Mouse (Mus musculus) liver, adult 2 months (tissue): Measurements from ENCODE around the gene Cd59a. TPM values are rescaled to one million over a fixed set of nuclear protein-coding genes. Genes with fewer than 3 reads are reported as not detected.
"Not testable (repeated sequence)": the region's sequence is repeated elsewhere in the genome, so short reads cannot be mapped to it uniquely, and the experiment has no call there.

Experiments
- DNase-seq: peaks from one replicate; pipeline ENCODE4 v3.0.0-alpha.2; 2011; ENCODE audit warnings: low read depth, low spot score; ENCODE audit errors: extremely low read depth
- H3K27ac ChIP-seq: fragments of 200-500 bp; replicated peaks from 2 replicates; pipeline ENCODE4 v1.5.1; 2012; ENCODE audit warnings: low read depth, mild to moderate bottlenecking, control low read depth, inconsistent platforms, low read length; ENCODE audit not compliant: insufficient read depth
- H3K27me3 ChIP-seq: fragments of 200-500 bp; 2 replicates; pipeline ENCODE4 v1.6.1; 2012; ENCODE audit warnings: mild to moderate bottlenecking, moderate library complexity, low read length, inconsistent platforms; ENCODE audit not compliant: control insufficient read depth, insufficient read depth
- H3K36me3 ChIP-seq: fragments of 200-500 bp; 2 replicates; pipeline ENCODE4 v1.6.1; 2012; ENCODE audit warnings: low read length, inconsistent platforms; ENCODE audit not compliant: control insufficient read depth, insufficient read depth
- H3K4me1 ChIP-seq: fragments of 200-500 bp; 2 replicates; pipeline ENCODE4 v1.6.1; 2011; ENCODE audit warnings: low read length; ENCODE audit not compliant: control insufficient read depth, insufficient read depth
- H3K4me3 ChIP-seq: fragments of 200-500 bp; 2 replicates; pipeline ENCODE4 v1.5.1; 2011; ENCODE audit warnings: low read depth, mild to moderate bottlenecking, control low read depth, low read length, moderate library complexity; ENCODE audit not compliant: insufficient read depth
- H3K79me2 ChIP-seq: fragments of 200-500 bp; 2 replicates; pipeline ENCODE4 v1.6.1; 2012; ENCODE audit warnings: inconsistent platforms, mild to moderate bottlenecking, low read length, moderate library complexity; ENCODE audit not compliant: control insufficient read depth, insufficient read depth
- H3K9ac ChIP-seq: fragments of 200-500 bp; 2 replicates; pipeline ENCODE4 v1.6.1; 2012; ENCODE audit warnings: low read depth, mild to moderate bottlenecking, control low read depth, inconsistent platforms, low read length
- CTCF ChIP-seq: fragments of 200-500 bp; IDR thresholded peaks from 2 replicates; pipeline ENCODE4 v1.5.1; 2011; ENCODE audit warnings: low read depth, low read length, control low read depth
- POLR2A ChIP-seq: fragments of 200-500 bp; IDR thresholded peaks from 2 replicates; pipeline ENCODE4 v1.6.1; 2011; ENCODE audit warnings: low read length, control low read depth; ENCODE audit not compliant: insufficient read depth; ENCODE audit errors: extremely low read depth
- WGBS: fragments of 180-500 bp; shearing (Covaris S2); methylation state at CpG from one replicate; pipeline ENCODE4 v1.1.7; 2018; 5-methylcytosine and 5-hydroxymethylcytosine counted together
- polyA plus RNA-seq: library from polyadenylated mRNA; depleted of rRNA; stranded (reverse); fragments of >200 nt; gene quantifications from 2 replicates; pipeline ENCODE4 v1.2.3, GENCODE M21; 2012
- total RNA-seq: library from RNA; depleted of rRNA; stranded (reverse); fragments of >200 nt; gene quantifications from 2 replicates; pipeline ENCODE4 v1.2.3, GENCODE M21; 2014

Gene Cd59a
- total and polyA plus RNA-seq, 2 experiments = 28.6 to 69.5 TPM

DNA sequence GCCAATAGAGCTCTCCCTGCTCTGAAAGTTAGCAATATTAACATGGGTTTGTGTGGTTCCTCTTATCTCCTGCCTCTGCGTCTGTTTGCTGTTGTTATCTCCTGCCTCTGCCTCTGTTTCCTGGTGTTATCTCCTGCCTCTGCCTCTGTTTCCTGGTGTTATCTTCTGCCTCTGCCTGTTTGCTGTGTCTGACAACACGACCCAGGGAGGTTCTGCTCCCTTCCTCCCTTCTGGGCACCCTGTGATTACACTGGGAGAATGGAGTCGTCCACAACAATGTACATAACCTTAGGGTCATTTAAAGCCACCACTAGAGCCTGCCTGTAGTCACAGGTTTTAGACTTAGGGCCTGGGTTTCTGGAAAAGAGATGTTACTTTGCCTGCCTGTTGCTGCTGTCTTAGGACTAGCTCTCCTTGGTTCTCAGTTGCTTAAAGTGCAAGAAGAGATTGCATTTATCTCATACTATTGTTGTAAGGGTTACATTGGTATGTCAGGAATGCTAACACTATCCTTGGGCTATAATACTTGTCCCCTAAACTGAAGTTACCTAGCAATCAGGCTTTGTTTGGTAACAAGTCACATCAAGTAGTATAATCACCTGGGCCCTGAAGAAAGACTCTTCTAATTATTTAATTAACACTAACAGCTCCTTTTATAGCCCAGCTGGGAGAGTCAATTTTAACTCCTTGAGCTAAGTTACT, 3.1 kb downstream of the Cd59a start:
- Histone ChIP-seq H3K27ac (peak overlapping the region; percentile 46; the same call in 1 of the 2 replicates), H3K27me3 (no peaks in the 10 kb centered on the region), H3K4me3 (no peak overlapping the region), H3K9ac (no peak overlapping the region), H3K36me3 (no peaks in the 10 kb centered on the region), H3K79me2 (peaks cover 12% of the 10 kb centered on the region; the same call in 1 of the 2 replicates), H3K4me1 (peaks cover 11% of the 10 kb centered on the region)
- WGBS = 8% methylated on average over 3 of the region's 3 CpGs
- no peak for DNase-seq
- TF ChIP-seq CTCF (no peak), POLR2A (no peak)

DNA sequence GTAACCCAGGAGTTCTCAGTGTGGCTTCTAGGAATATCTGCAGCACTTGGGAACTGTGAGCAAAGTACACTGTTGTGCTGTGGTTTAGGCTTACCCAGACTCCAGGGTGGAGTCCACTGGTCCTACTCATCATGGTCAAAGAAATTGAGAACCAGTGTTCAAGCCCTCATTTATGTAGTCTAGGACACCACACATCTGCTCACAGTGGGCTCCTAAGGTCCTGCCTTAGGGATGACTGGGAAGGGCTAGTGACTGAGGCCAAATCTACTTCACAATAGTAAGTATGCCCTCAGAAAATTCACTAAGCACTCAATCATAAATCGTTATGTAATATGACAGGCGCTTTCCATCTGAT, 3.6 kb downstream of the Cd59a start:
- Histone ChIP-seq H3K9ac (no peak overlapping the region), H3K4me3 (no peak overlapping the region), H3K27me3 (no peaks in the 10 kb centered on the region), H3K79me2 (peaks cover 12% of the 10 kb centered on the region; the same call in 1 of the 2 replicates), H3K27ac (peak overlapping the region; percentile 46; the same call in 1 of the 2 replicates), H3K36me3 (peaks cover 1% of the 10 kb centered on the region; the same call in 1 of the 2 replicates), H3K4me1 (peaks cover 11% of the 10 kb centered on the region)
- 91% methylated on average over 2 of the region's 2 CpGs for WGBS
- TF ChIP-seq CTCF = no peak
- TF ChIP-seq POLR2A = no peak
- no peak for DNase-seq

DNA sequence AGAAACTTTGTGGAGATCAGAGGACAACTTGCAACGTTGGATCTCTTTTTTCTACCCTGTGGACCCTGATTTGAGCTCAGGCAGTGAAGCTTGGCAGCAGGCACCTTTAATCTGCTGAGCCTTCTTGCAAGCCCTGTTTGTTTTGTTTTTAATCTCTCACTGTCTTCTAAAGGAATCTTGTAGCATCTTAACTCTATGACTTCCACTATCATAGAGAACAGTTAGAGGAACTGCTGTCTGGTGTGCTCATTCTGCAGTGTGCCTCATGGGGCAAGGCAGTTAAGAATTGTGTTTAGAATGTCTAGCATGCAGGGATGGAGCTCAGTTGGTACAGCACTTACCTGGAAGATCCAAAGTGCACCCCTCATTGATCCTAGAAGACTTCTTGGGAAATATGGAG, 4.3 kb downstream of the Cd59a start:
- H3K4me1 ChIP-seq = peaks cover 11% of the 10 kb centered on the region
- H3K4me3 ChIP-seq = no peak overlapping the region
- 59% methylated on average over 1 of the region's 1 CpGs for WGBS
- no peaks in the 10 kb centered on the region for H3K27me3 ChIP-seq
- peaks cover 5% of the 10 kb centered on the region; the same call in 1 of the 2 replicates for H3K36me3 ChIP-seq
- H3K79me2 ChIP-seq = peaks cover 17% of the 10 kb centered on the region; the same call in 1 of the 2 replicates
- no peak overlapping the region for H3K27ac ChIP-seq
- no peak overlapping the region for H3K9ac ChIP-seq
- TF ChIP-seq POLR2A (no peak), CTCF (no peak)
- DNase-seq = no peak

DNA sequence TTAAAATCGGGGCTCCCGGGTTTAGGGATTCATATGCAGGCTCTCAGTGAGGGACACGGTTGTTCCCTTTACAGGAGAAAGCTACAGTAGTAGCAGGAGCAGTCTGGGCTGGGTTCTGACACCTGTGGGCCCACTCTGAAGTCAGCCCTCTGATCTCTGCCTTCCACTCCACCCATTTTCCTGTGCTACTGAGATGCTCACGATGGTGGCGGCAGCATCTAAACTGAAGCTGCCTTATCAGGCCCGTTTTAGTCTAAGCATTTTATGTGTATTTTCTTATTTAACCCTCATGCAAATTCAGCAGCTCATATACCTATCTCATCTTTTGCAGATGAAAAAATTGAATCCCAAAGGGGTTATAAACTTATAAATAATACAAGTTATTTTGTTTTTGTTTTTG, 9.2 kb downstream of the Cd59a start:
- DNase-seq = no peak
- no peaks in the 10 kb centered on the region for H3K27me3 ChIP-seq
- H3K27ac ChIP-seq = no peak overlapping the region
- H3K4me3 ChIP-seq = no peak overlapping the region
- H3K79me2 ChIP-seq = peaks cover 17% of the 10 kb centered on the region; the same call in 1 of the 2 replicates
- no peak for TF ChIP-seq CTCF
- no peak for TF ChIP-seq POLR2A
- H3K9ac ChIP-seq = no peak overlapping the region
- H3K4me1 ChIP-seq = peaks cover 13% of the 10 kb centered on the region
- peaks cover 5% of the 10 kb centered on the region; the same call in 1 of the 2 replicates for H3K36me3 ChIP-seq
- 87% methylated on average over 6 of the region's 6 CpGs for whole genome bisulfite sequencing

DNA sequence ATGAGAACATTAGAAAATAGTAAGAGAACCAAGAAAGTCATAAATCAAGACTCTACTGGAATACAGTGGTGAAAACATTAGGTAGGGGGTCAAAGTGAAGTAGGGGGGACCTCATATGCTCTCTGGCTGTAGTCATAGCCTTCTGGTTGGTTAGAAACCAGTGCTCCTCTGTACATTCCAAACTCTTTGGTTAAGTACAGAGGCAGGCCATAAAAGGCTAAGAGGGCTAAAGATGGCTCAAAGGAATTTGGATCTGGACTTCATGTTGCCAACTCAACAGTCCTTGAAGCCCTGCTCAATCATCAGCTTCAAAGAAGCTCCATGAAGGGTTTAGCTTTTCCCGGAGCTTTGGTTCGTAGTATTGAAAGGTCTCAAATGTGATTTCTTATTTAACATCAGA, 13.4 kb downstream of the Cd59a start:
- H3K4me3 ChIP-seq, H3K36me3 ChIP-seq, H3K9ac ChIP-seq, H3K79me2 ChIP-seq, DNase-seq, H3K27ac ChIP-seq, H3K27me3 ChIP-seq: not testable (repeated sequence)
- WGBS = 91% methylated on average over 2 of the region's 2 CpGs
- peaks cover 18% of the 10 kb centered on the region for H3K4me1 ChIP-seq

DNA sequence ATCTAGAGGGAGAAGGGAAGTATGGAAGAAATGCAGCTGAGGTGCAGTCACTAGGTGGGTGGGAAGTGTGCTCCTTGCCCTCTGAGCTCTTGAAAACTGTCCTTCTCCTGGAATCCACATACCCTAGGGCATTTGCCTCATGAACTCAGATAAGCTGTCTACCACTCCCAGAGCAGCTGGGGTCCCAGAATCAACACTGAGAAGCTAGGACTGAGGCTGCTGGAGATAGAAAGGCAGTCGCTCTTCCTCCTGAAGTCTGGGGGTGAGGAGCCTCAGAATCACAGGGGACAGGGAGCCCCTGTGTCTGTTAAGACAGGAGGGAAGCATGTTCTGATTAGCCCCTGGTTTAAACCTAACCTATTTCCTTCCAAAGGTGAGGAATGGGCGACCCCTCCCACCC, 13.9 kb downstream of the Cd59a start:
- Histone ChIP-seq H3K79me2 (peaks cover 3% of the 10 kb centered on the region; the same call in 1 of the 2 replicates), H3K4me3 (no peak overlapping the region), H3K4me1 (peaks cover 18% of the 10 kb centered on the region), H3K9ac (no peak overlapping the region), H3K27ac (peak overlapping the region; percentile 10; the same call in 1 of the 2 replicates), H3K27me3 (no peaks in the 10 kb centered on the region), H3K36me3 (0 out of 2 replicates have a peak, but pooled peaks cover under 1% of the 10 kb centered on the region)
- no peak for DNase-seq
- 78% methylated on average over 2 of the region's 2 CpGs for WGBS
- TF ChIP-seq POLR2A = no peak
- no peak for TF ChIP-seq CTCF
